Mouse (Mus musculus) midbrain, embryonic 14.5 days (tissue): ENCODE data around the gene Fxyd1. TPM values are rescaled to one million over a fixed set of nuclear protein-coding genes. Genes with fewer than 3 reads are reported as not detected.

Source experiments
- microRNA-seq: library from miRNA; unstranded; fragments of <30 nt; microRNA quantifications from one replicate; pipeline ENCODE4, GENCODE M21; 2016
- polyA plus RNA-seq: library from polyadenylated mRNA; unstranded; fragments of >200 nt; fragmentation: Nextera tagmentation; extraction: Ambion mirVana; gene quantifications from 2 replicates; pipeline ENCODE4 v1.2.1, GENCODE M21; 2014

Fxyd1 gene
- polyA plus RNA-seq, 1 experiment from 2014 or later, result 9.0 TPM

Small RNA genes within 50 kb of the gene (microRNA-seq; reads per million reads assigned to microRNA genes)
- gene Mir7050, result not detected

Other genes starting within 250 kb of the Fxyd1 start
- 0.11 TPM in 1 of 2 replicates, not detected in the other for gene Ffar2, start 233.4 kb downstream of the Fxyd1 start, polyA plus RNA-seq
- not detected in 2 replicates for gene Ffar3, start 201.0 kb downstream of the Fxyd1 start, polyA plus RNA-seq
- gene Ffar1, start 195.6 kb downstream of the Fxyd1 start, polyA plus RNA-seq, result not detected in 2 replicates
- not detected in 2 replicates for gene Cd22, start 176.9 kb downstream of the Fxyd1 start, polyA plus RNA-seq
- 1.8 and 2.8 TPM in 2 replicates for gene Mag, start 142.3 kb downstream of the Fxyd1 start, polyA plus RNA-seq
- gene Hamp2, start 132.5 kb downstream of the Fxyd1 start, polyA plus RNA-seq, result not detected in 2 replicates
- not detected in 2 replicates for gene Hamp, start 113.2 kb downstream of the Fxyd1 start, polyA plus RNA-seq
- gene Usf2, start 100.4 kb downstream of the Fxyd1 start, polyA plus RNA-seq, result 26.2 and 30.4 TPM in 2 replicates
- gene Lsr, start 83.7 kb downstream of the Fxyd1 start, polyA plus RNA-seq, result 9.9 and 15.6 TPM in 2 replicates
- gene Fam187b, start 83.4 kb downstream of the Fxyd1 start, polyA plus RNA-seq, result 0.36 and 0.37 TPM in 2 replicates
- 7.9 and 10.8 TPM in 2 replicates for gene Fxyd5, start 14.7 kb downstream of the Fxyd1 start, polyA plus RNA-seq
- gene Fxyd7, start 5.7 kb downstream of the Fxyd1 start, polyA plus RNA-seq, result 99.9 and 159 TPM in 2 replicates
- 0.16 and 0.17 TPM in 2 replicates for gene Lgi4, start 2.1 kb upstream of the Fxyd1 start, polyA plus RNA-seq
- gene Fxyd3, start 19.5 kb upstream of the Fxyd1 start, polyA plus RNA-seq, result not detected in 2 replicates
- 0.26 TPM in 1 of 2 replicates, not detected in the other for gene Hpn, start 58.1 kb upstream of the Fxyd1 start, polyA plus RNA-seq
- gene Scn1b, start 69.8 kb upstream of the Fxyd1 start, polyA plus RNA-seq, result 5.6 TPM in 2 replicates
- gene Gramd1a, start 98.7 kb upstream of the Fxyd1 start, polyA plus RNA-seq, result 205 and 232 TPM in 2 replicates
- not detected in 2 replicates for gene Scgb2b2, start 233.3 kb upstream of the Fxyd1 start, polyA plus RNA-seq
- gene Scgb1b2, start 234.6 kb upstream of the Fxyd1 start, polyA plus RNA-seq, result not detected in 2 replicates